Mouse (Mus musculus): ENCODE data around the gene Egf. TPM values are rescaled to one million over a fixed set of nuclear protein-coding genes. Genes with fewer than 3 reads are reported as not detected.

The Egf gene
- polyA plus RNA-seq, 1 experiment from 2014 or later: 0.54 TPM

DNA sequence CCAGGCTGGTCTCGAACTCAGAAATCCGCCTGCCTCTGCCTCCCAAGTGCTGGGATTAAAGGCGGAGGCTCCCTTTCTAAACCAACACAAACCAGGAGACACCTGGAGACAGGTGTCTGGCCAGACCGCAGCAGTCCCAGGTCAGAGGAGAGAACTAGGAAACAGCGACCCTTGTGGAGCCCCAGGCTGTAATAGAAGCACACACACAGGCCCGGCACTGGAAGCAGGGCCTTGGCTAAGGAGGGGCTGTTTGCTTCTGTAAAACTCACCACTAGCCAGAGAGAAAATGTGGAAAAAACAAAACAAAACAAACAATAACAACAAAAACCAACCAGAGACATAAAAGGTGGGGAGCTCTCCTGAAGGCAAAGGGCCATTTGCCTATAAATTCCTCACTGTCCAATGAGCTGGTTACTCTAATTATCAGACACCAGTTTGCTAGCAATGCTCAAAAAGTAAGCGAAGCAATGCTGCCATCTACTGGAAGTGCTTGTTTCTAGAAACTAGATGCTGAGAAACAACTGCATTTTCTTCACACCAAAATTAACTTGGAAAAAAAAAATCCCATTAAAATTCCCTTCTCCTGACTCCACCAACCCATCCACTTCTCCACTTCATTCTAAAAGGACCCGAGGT, 68.3 kb downstream of the Egf start:
- Histone ChIP-seq H3K4me2 (replicated peaks; ENCODE audit: low read depth, low read length) (no peak overlapping the region), H3K4me3 (ENCODE audit: low read depth, low read length) (no peak overlapping the region), H3K9ac (replicated peaks; ENCODE audit: low read depth) (no peak overlapping the region), H3K27me3 (replicated peaks; ENCODE audit: insufficient read depth, low read length) (no peaks in the 10 kb centered on the region), H3K9me3 (ENCODE audit: low read length) (no peaks in the 10 kb centered on the region), H3K27ac (ENCODE audit: low read length) (no peak overlapping the region), H3K4me1 (ENCODE audit: insufficient read depth, low read depth, low read length) (no peaks in the 10 kb centered on the region), H3K36me3 (ENCODE audit: insufficient read depth, low read length) (no peaks in the 10 kb centered on the region)
- TF ChIP-seq CTCF (IDR thresholded peaks at IDR 0.05) (peak; percentile 82), EP300 (IDR thresholded peaks at IDR 0.05) (no peak)
- peak; percentile 82 for DNase-seq (ENCODE audit: low spot score)
- 55% methylated on average over 8 of the region's 8 CpGs for WGBS
- no peak for ATAC-seq

DNA sequence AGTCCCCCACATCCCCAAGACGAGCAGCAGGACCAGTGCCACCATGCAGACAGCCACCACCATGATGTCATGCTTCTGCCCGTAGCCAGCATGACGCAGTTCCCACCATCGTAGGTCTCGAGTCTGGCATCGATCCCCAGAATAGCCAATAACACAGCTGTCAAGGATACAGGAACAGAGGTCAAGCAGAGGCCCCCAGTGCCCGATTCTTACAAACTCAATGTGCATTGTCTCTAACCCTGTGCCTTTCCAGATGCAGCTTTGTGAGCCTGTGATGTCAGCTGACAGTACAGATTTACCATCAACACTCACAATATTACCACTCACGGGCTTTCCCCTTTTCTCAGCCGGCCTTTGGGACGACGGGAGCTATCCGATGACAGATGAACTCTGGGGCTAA, 68.9 kb downstream of the Egf start:
- no peak for ATAC-seq
- no peaks in the 10 kb centered on the region for H3K9me3 ChIP-seq (ENCODE audit: low read length)
- H3K4me3 ChIP-seq (ENCODE audit: low read depth, low read length): no peak overlapping the region
- no peak overlapping the region for H3K4me2 ChIP-seq (replicated peaks; ENCODE audit: low read depth, low read length)
- DNase-seq (ENCODE audit: low spot score): no peak
- no peaks in the 10 kb centered on the region for H3K27me3 ChIP-seq (replicated peaks; ENCODE audit: insufficient read depth, low read length)
- no peak overlapping the region for H3K9ac ChIP-seq (replicated peaks; ENCODE audit: low read depth)
- no peak for TF ChIP-seq EP300 (IDR thresholded peaks at IDR 0.05)
- TF ChIP-seq CTCF (IDR thresholded peaks at IDR 0.05): no peak
- 80% methylated on average over 12 of the region's 12 CpGs for WGBS
- no peaks in the 10 kb centered on the region for H3K4me1 ChIP-seq (ENCODE audit: insufficient read depth, low read depth, low read length)
- H3K27ac ChIP-seq (ENCODE audit: low read length): no peak overlapping the region
- H3K36me3 ChIP-seq (ENCODE audit: insufficient read depth, low read length): no peaks in the 10 kb centered on the region

DNA sequence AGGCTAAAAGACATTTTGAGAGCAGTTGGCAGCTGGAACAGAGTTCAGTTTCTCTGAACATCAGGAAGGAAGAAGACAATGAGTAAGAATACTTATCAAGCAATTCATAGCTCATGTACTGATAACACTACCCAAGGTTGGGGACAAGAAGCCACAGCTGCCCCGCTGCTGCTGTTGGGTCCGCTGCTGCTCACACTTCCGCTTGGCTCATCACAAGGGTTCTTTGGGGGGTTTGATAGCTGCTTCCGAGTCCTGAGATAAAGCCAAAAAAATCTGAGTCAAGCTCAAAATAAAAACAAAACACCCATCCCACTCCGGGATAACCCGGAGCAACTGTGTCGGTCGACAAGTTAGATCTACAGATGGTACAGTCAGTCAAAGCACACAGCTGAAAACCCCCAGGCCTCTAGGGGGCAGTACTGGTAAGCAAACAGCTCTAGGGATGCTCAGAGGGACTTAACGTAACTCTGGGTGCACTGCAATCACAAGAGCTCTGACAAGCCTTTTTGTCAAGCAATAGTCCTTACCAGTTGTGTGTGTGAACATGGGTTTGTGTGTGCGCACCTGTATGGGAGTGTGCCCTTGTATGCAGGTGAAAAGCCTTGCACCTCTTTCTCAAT, 71.9 kb downstream of the Egf start:
- DNase-seq (ENCODE audit: low spot score) (no peak), ATAC-seq (no peak)
- Histone ChIP-seq H3K9ac (replicated peaks; ENCODE audit: low read depth) (no peak overlapping the region), H3K4me3 (ENCODE audit: low read depth, low read length) (no peak overlapping the region), H3K27ac (ENCODE audit: low read length) (no peak overlapping the region), H3K27me3 (replicated peaks; ENCODE audit: insufficient read depth, low read length) (no peaks in the 10 kb centered on the region), H3K4me1 (ENCODE audit: insufficient read depth, low read depth, low read length) (no peaks in the 10 kb centered on the region), H3K36me3 (ENCODE audit: insufficient read depth, low read length) (no peaks in the 10 kb centered on the region), H3K4me2 (replicated peaks; ENCODE audit: low read depth, low read length) (no peak overlapping the region), H3K9me3 (ENCODE audit: low read length) (no peaks in the 10 kb centered on the region)
- TF ChIP-seq EP300 (IDR thresholded peaks at IDR 0.05): no peak
- TF ChIP-seq CTCF (IDR thresholded peaks at IDR 0.05): peak; percentile 56
- 78% methylated on average over 10 of the region's 10 CpGs for WGBS

DNA sequence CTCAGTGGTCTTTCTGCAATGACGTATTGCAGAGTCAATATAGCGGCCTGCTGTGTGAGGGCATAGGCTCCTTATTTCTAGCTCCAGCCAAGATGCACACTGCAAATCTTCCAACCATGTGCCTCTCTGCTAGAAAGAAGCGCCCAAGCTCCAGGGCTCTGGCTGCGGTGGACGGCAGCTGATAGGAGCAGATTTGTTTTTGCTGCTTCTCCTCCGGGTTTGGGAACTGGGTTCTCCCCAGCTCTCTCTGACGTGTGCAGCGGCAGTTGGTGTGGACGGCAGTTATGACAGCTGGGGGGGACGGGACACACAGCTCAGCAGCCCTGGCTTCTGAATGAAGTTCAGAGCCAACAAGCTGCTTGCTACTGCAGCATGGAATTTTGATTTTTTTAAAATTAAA, 72.7 kb downstream of the Egf start:
- DNase-seq (ENCODE audit: low spot score): peak; percentile 16
- Histone ChIP-seq H3K9ac (replicated peaks; ENCODE audit: low read depth) (no peak overlapping the region), H3K4me2 (replicated peaks; ENCODE audit: low read depth, low read length) (no peak overlapping the region), H3K4me3 (ENCODE audit: low read depth, low read length) (no peak overlapping the region), H3K9me3 (ENCODE audit: low read length) (no peaks in the 10 kb centered on the region), H3K4me1 (ENCODE audit: insufficient read depth, low read depth, low read length) (no peaks in the 10 kb centered on the region), H3K36me3 (ENCODE audit: insufficient read depth, low read length) (no peaks in the 10 kb centered on the region), H3K27me3 (replicated peaks; ENCODE audit: insufficient read depth, low read length) (no peaks in the 10 kb centered on the region), H3K27ac (ENCODE audit: low read length) (no peak overlapping the region)
- TF ChIP-seq CTCF (IDR thresholded peaks at IDR 0.05) (no peak), EP300 (IDR thresholded peaks at IDR 0.05) (no peak)
- ATAC-seq: no peak
- WGBS: 40% methylated on average over 10 of the region's 10 CpGs

DNA sequence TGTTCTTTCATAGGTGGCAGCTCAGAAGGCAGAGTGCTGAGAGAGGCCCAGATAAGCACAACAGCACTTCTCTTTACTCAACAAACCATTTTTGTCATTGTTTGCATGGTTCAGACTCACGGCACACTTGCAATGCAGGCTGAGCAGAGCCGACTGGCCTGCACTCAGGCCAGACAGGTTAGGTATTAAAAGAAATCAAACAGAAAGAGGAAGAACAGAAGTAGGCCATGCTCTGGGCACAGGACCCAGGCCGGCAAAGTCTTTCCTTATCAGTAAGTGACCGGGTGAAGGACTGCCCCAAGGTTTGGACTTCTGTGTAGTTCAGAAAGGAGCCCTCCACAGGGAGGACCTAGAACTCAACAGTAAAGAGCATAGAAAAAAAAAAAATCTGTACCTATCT, 73.3 kb downstream of the Egf start:
- no peaks in the 10 kb centered on the region for H3K36me3 ChIP-seq (ENCODE audit: insufficient read depth, low read length)
- no peak overlapping the region for H3K27ac ChIP-seq (ENCODE audit: low read length)
- H3K27me3 ChIP-seq (replicated peaks; ENCODE audit: insufficient read depth, low read length): no peaks in the 10 kb centered on the region
- H3K4me3 ChIP-seq (ENCODE audit: low read depth, low read length): no peak overlapping the region
- TF ChIP-seq EP300 (IDR thresholded peaks at IDR 0.05) (no peak), CTCF (IDR thresholded peaks at IDR 0.05) (no peak)
- H3K4me1 ChIP-seq (ENCODE audit: insufficient read depth, low read depth, low read length): no peaks in the 10 kb centered on the region
- ATAC-seq (peak; percentile 80), DNase-seq (ENCODE audit: low spot score) (peak; percentile 49)
- no peak overlapping the region for H3K9ac ChIP-seq (replicated peaks; ENCODE audit: low read depth)
- no peak overlapping the region for H3K4me2 ChIP-seq (replicated peaks; ENCODE audit: low read depth, low read length)
- 55% methylated on average over 4 of the region's 4 CpGs for WGBS
- no peaks in the 10 kb centered on the region for H3K9me3 ChIP-seq (ENCODE audit: low read length)

DNA sequence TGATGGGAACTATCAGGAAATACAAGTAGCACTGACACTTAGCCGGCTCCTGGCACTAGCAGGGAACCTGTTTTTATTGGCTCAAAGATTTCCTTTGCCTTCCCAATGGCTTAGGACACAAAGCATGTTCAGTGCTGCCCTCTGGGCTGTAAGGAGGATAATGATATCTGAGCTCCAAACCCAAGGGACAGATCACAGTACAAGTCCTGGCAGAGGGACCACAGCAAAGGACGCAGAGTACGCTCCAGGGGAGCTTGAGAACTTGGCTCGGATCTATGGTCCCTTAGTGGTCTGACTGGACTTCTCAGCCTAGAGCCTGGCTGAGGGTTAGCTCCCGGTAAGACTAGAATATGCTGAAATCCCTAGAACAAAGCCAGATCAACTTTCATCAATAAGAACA, 74.9 kb downstream of the Egf start:
- Histone ChIP-seq H3K27me3 (replicated peaks; ENCODE audit: insufficient read depth, low read length) (no peaks in the 10 kb centered on the region), H3K9ac (replicated peaks; ENCODE audit: low read depth) (no peak overlapping the region), H3K27ac (ENCODE audit: low read length) (no peak overlapping the region), H3K4me1 (ENCODE audit: insufficient read depth, low read depth, low read length) (no peaks in the 10 kb centered on the region), H3K4me3 (ENCODE audit: low read depth, low read length) (no peak overlapping the region), H3K36me3 (ENCODE audit: insufficient read depth, low read length) (no peaks in the 10 kb centered on the region), H3K9me3 (ENCODE audit: low read length) (no peaks in the 10 kb centered on the region), H3K4me2 (replicated peaks; ENCODE audit: low read depth, low read length) (no peak overlapping the region)
- TF ChIP-seq EP300 (IDR thresholded peaks at IDR 0.05): no peak
- TF ChIP-seq CTCF (IDR thresholded peaks at IDR 0.05): peak; percentile 48
- no peak for ATAC-seq
- 69% methylated on average over 5 of the region's 5 CpGs for WGBS
- DNase-seq (ENCODE audit: low spot score): no peak
